Comparison of ENCODE assay signal across 11 mouse cellular contexts in the genomic region with DNA sequence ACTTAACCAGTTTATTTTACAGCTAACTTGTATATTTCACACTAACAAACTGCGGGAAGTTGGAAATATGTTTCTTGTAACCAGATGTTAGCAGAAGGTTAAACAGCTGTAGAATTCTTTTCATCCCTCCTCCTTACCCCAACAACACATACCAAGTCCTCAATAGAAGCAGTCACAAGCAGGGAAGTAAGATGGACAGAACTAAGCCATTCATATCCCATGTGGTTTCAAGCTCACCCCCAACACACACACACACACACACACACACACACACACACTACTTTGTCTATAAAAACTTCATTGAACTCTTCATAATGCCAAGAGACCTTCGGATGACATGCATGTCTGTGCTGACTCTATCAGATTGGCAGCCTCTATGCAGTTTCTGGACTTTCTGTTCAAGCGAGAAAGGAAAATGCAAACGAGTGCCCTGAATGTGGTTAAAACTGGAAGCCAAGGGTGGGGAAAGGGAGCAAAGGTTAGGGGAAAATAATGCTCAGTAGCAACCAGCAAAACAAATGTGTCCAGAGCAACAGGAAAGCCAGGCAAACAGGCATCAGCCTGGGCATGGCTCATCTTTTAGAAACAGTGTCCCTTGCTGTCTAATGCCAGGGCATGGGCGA.
DNase-seq lines count a peak whose midpoint lies in the region; ATAC-seq lines count a peak whose summit lies in the region.
"Had no signal": no experiment of that assay in that cellular context is flagged by ENCODE, and none has a peak within 500 bp of the region (broad histone marks: within the 10 kb centered on the region; RNA-seq: fewer than 3 reads in every experiment).

No protein-coding gene starts in this region.

- no peaks in the 10 kb centered on the region for H3K9me3 ChIP-seq in kidney, embryonic 14.5 days (ENCODE audit: control insufficient read depth, low read length)
- H3K9me3 ChIP-seq: lung, embryonic 15.5 days had no signal

- no peaks in the 10 kb centered on the region for H3K4me1 ChIP-seq in kidney, embryonic 14.5 days (ENCODE audit: control insufficient read depth, insufficient read depth, low read length)
- H3K4me1 ChIP-seq: lung, embryonic 15.5 days had no signal

- 84% methylated on average over 5 of the region's 5 CpGs for WGBS in kidney, embryonic 14.5 days

- H3K4me3 ChIP-seq in kidney, embryonic 14.5 days (ENCODE audit: low read length) = no peak overlapping the region
- H3K4me3 ChIP-seq: lung, embryonic 15.5 days had no signal

- no peak for ATAC-seq in kidney, embryonic 14.5 days (ENCODE audit: low FRiP score, low TSS enrichment)
- ATAC-seq: intestine, embryonic 16.5 days had no signal

- peak; percentile 27 for DNase-seq in adrenal gland, adult 2 months
- DNase-seq in adrenal gland, postnatal 4 days (ENCODE audit: low spot score in 2 of 2) = no peak
- DNase-seq in kidney, adult 18-20 months = peak; percentile 14
- peak; percentile 74 for DNase-seq in 3T3-L1 (ENCODE audit: low read depth, low spot score)
- DNase-seq in heart, postnatal 4 days = peak; percentile 13
- DNase-seq in cerebellum, postnatal 36 days = no peak
- no peak for DNase-seq in urinary bladder, postnatal 4 days (ENCODE audit: low spot score in 2 of 2)
- DNase-seq: cerebellum, postnatal 10 days had no signal

- H3K36me3 ChIP-seq in kidney, embryonic 14.5 days (ENCODE audit: control insufficient read depth, insufficient read depth, low read length) = no peaks in the 10 kb centered on the region
- H3K36me3 ChIP-seq: lung, embryonic 15.5 days had no signal

- H3K9ac ChIP-seq in kidney, embryonic 14.5 days (ENCODE audit: low read depth, low read length) = no peak overlapping the region
- H3K9ac ChIP-seq: lung, embryonic 15.5 days had no signal

- no peaks in the 10 kb centered on the region for H3K27me3 ChIP-seq in kidney, embryonic 14.5 days (ENCODE audit: control insufficient read depth, insufficient read depth, low read length)
- H3K27me3 ChIP-seq: lung, embryonic 15.5 days had no signal

- no peak overlapping the region for H3K4me2 ChIP-seq in kidney, embryonic 14.5 days (replicated peaks; ENCODE audit: low read depth, low read length)
- H3K4me2 ChIP-seq: lung, embryonic 15.5 days had no signal

- no peak overlapping the region for H3K27ac ChIP-seq in kidney, embryonic 14.5 days (ENCODE audit: low read depth, low read length)
- H3K27ac ChIP-seq: lung, embryonic 15.5 days had no signal

Comparison
In these comparisons a context has a peak if more than half of its experiments do, and no peak if none do; other contexts are left out.
1. DNase-seq: peak in adrenal gland, adult 2 months (single experiment), kidney, adult 18-20 months (single experiment), 3T3-L1 (single experiment) and heart, postnatal 4 days (single experiment); none in adrenal gland, postnatal 4 days (0 of 2), cerebellum, postnatal 36 days (0 of 2) and urinary bladder, postnatal 4 days (0 of 2).